8 mouse cellular contexts compared by ENCODE assay signal in the genomic region with DNA sequence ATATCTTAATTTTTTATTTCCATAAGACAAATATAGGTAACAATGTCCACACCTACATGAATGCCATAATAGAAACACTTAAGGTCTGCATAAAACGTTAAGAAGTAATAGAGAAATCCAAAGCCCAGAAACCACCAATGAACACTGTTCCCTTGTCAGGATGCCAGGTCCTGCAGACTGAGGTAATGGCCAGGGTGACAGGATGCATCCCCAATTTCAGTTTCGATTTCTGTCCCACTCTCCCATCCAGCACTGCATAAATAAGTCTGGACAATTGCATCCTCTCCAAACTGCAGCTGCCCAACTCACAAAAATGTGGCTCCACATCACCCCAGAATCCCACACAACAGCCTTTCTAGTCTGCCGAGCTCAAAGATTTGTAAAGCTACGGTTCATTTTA. TPM values are rescaled to one million over a fixed set of nuclear protein-coding genes. Genes with fewer than 3 reads are reported as not detected.
DNase-seq lines count a peak whose midpoint lies in the region; ATAC-seq and TF ChIP-seq lines count a peak whose summit lies in the region.

No protein-coding gene starts in this region.

- H3K9me3 ChIP-seq in erythroblast, embryonic 14.5 days (ENCODE audit: control insufficient read depth, low read length), result no peaks in the 10 kb centered on the region
- no peaks in the 10 kb centered on the region for H3K9me3 ChIP-seq in hindbrain, postnatal 0 days (ENCODE audit: low read length)

- H3K27ac ChIP-seq in hindbrain, postnatal 0 days, result no peak overlapping the region

- no peak for TF ChIP-seq CTCF in hindbrain, postnatal 0 days (IDR thresholded peaks at IDR 0.05; ENCODE audit: low read depth)

- 64% methylated on average over 4 of the region's 4 CpGs for WGBS in hindbrain, postnatal 0 days

- peaks cover 73% of the 10 kb centered on the region for H3K36me3 ChIP-seq in erythroblast, embryonic 14.5 days (ENCODE audit: control insufficient read depth)
- H3K36me3 ChIP-seq in hindbrain, postnatal 0 days (ENCODE audit: insufficient read depth, low read length), result peaks cover 11% of the 10 kb centered on the region

- no peaks in the 10 kb centered on the region for H3K27me3 ChIP-seq in erythroblast, embryonic 14.5 days (ENCODE audit: control insufficient read depth)
- no peaks in the 10 kb centered on the region for H3K27me3 ChIP-seq in hindbrain, postnatal 0 days (ENCODE audit: insufficient read depth, low read length)

- ATAC-seq in hindbrain, postnatal 0 days, result no peak

- peaks cover 73% of the 10 kb centered on the region for H3K4me1 ChIP-seq in erythroblast, embryonic 14.5 days (ENCODE audit: control insufficient read depth)
- peaks cover 11% of the 10 kb centered on the region; the same call in 1 of the 2 replicates for H3K4me1 ChIP-seq in hindbrain, postnatal 0 days (ENCODE audit: insufficient read depth, low read length)

- DNase-seq in adrenal gland, adult (ENCODE audit: inconsistent age in 2 of 2, low spot score in 1 of 2), result peak; percentile 39 to 73
- no peak for DNase-seq in adrenal gland, adult 18-20 months (ENCODE audit: low spot score in 2 of 2)
- no peak for DNase-seq in hindbrain, postnatal 0 days (ENCODE audit: low spot score)
- peak; percentile 52 for DNase-seq in lung, postnatal 10 days
- no peak for DNase-seq in embryo, embryonic 10.5 days (ENCODE audit: low spot score)
- DNase-seq in T-cell, adult 2 months (ENCODE audit: low spot score), result no peak
- no peak for DNase-seq in urinary bladder, adult 2 months (ENCODE audit: low spot score)

- peak overlapping the region; percentile 79 for H3K4me3 ChIP-seq in erythroblast, embryonic 14.5 days (replicated peaks)
- H3K4me3 ChIP-seq in hindbrain, postnatal 0 days (ENCODE audit: low read length), result no peak overlapping the region

- no peak overlapping the region for H3K9ac ChIP-seq in hindbrain, postnatal 0 days (replicated peaks; ENCODE audit: low read length)

- peak overlapping the region; percentile 27 for H3K4me2 ChIP-seq in hindbrain, postnatal 0 days (ENCODE audit: low read depth, low read length)

RNA-seq across cellular contexts. Expression of a gene that starts 2.8 kb away (rescaled TPM):
- total RNA-seq in adrenal gland, adult 18-20 months (2021), result 10 to 100 TPM; 63.0 to 64.1 TPM
- 7.5 and 8.1 TPM in 2 replicates for polyA plus RNA-seq in erythroblast, embryonic 14.5 days (2012)
- total RNA-seq in hindbrain, postnatal 0 days (2014; rRNA removed), result 27.9 and 29.5 TPM in 2 replicates
- polyA plus RNA-seq in hindbrain, postnatal 0 days (2015; fragmentation: Nextera tagmentation; extraction: Ambion mirVana), result 35.5 and 36.8 TPM in 2 replicates
- 41.6 and 45.5 TPM in 2 replicates for polyA plus RNA-seq in urinary bladder, adult 2 months (2012; rRNA removed)

RNA-seq across cellular contexts. Expression of a gene that starts 38.1 kb away (rescaled TPM):
- not detected for total RNA-seq in adrenal gland, adult 18-20 months (2021)
- 10.5 and 10.8 TPM in 2 replicates for polyA plus RNA-seq in erythroblast, embryonic 14.5 days (2012)
- total RNA-seq in hindbrain, postnatal 0 days (2014; rRNA removed), result not detected in 2 replicates
- polyA plus RNA-seq in hindbrain, postnatal 0 days (2015; fragmentation: Nextera tagmentation; extraction: Ambion mirVana), result not detected in 2 replicates
- polyA plus RNA-seq in urinary bladder, adult 2 months (2012; rRNA removed), result not detected in 2 replicates

RNA-seq across cellular contexts. Expression of a gene that starts 50.5 kb away (rescaled TPM):
- 100 to 1,000 TPM; 105 to 135 TPM for total RNA-seq in adrenal gland, adult 18-20 months (2021)
- polyA plus RNA-seq in erythroblast, embryonic 14.5 days (2012), result 62.3 and 68.6 TPM in 2 replicates
- 85.5 and 92.8 TPM in 2 replicates for total RNA-seq in hindbrain, postnatal 0 days (2014; rRNA removed)
- 167 TPM in 2 replicates for polyA plus RNA-seq in hindbrain, postnatal 0 days (2015; fragmentation: Nextera tagmentation; extraction: Ambion mirVana)
- 95.2 and 104 TPM in 2 replicates for polyA plus RNA-seq in urinary bladder, adult 2 months (2012; rRNA removed)

Comparison
In these comparisons a context has a peak if more than half of its experiments do, and no peak if none do; other contexts are left out.
1. DNase-seq: peak in adrenal gland, adult (2 of 2) and lung, postnatal 10 days (single experiment); none in adrenal gland, adult 18-20 months (0 of 2), hindbrain, postnatal 0 days (single experiment), embryo, embryonic 10.5 days (single experiment), T-cell, adult 2 months (single experiment) and urinary bladder, adult 2 months (single experiment).
2. RNA of a gene that starts 38.1 kb away (polyA plus RNA-seq): 10.5 to 10.8 TPM in erythroblast, embryonic 14.5 days; not detected in hindbrain, postnatal 0 days and not detected in urinary bladder, adult 2 months; every median in the first group is over 10 times any median in the second.